Mouse (Mus musculus): ENCODE measurements at regions not wholly inside any gene's neighbourhood (a gene's known extent, or its start where the extent isn't known, plus 50 kb on each side); places are given as distances from the start of the nearest gene placed in this dataset.

DNA sequence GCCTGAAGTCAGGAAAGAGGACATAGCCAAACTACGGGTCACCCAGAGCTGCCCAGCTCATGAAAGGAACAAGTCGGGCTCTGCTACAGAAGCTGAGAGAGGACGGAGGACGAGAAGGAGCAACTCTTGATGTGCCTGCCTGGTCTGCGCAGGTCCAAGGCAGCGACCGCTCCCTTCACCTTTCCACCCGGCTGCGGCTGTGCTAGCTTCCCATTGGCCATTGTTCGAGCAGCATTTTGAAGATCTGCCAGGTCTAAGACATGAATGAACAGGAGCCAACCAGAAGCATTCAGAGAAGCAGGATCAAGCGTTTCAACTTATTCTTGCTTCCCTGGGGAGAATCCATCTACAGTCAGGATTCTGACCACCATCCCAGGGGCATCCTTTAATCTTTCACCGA lies 113.3 kb upstream of the Wnt4 start:
- DNase-seq (ENCODE audit: low spot score), result no peak

DNA sequence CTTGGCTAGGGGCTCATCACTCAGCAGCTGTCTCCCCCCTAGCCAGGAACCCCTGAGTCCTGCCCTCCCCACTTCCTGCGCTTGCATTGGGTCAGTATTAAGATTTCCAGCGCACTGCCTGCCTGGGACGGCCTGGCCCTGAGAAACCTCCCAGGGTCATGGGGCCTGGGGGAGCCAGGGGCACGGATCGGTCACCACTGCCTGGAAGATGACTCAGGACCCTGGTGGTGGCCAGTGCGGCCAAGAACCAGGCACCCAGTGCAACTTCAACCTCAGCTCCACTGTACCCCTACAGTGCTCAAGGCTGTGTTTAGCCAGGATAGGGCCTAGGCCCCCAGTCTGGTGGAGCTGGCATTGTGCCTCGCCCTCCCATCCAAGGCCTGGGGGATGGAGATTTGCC lies 111.9 kb upstream of the Zbtb40 start:
- DNase-seq (ENCODE audit: low spot score), result no peak

DNA sequence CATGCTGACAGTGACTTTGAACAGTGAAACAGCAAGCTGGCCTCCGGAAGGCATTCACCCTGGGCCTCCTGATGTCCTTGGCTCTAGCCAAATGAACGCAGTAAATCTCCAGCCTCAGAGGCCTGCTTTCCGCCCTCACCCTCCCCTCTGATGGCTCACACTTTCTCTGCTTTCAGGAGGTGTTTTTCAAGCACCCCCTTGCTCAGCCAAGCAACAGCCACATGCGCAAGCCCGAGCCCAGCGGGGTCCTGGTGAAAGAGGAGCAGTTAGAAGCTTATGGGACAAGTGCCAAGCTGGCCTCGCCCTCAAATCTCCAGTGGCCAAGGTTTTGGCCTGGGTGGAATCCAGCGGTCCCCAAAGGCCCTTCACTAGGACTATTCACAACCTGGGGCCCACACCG lies 109.6 kb upstream of the Zbtb40 start:
- no peak for DNase-seq (ENCODE audit: low spot score)

DNA sequence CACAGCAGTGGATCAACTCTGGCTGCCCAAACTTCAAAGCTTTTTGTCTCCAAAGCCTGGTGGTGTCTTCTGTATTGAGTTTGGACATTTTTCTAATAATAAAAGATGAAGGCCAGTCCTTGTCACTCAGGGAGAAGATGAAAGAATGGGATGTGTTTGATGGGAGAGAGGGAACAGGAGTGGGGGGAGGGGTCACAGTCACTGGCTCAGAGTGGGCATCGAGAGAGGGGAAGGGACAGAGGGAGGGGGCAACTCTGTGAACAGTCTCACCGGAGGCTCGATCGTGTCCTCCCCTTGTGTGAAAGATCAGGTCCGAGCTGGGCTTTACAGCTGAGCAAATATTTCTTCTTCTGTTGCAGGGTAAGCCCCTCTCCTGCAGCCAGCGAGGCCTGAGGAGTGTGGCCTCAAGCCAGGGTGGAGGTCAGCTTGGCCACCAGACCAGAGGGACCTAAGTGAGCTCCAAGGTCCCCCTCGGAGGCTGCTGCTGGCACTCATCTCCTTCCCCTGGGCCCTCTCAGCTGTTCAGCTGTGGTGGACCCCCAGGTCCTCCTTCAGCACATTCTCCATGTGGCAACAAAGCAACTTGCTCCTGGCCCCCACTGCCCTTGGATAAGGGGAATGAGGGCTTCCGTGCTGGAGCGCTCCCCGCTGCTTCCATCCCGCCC lies 108.0 kb upstream of the Zbtb40 start:
- no peak for DNase-seq (ENCODE audit: low spot score)

DNA sequence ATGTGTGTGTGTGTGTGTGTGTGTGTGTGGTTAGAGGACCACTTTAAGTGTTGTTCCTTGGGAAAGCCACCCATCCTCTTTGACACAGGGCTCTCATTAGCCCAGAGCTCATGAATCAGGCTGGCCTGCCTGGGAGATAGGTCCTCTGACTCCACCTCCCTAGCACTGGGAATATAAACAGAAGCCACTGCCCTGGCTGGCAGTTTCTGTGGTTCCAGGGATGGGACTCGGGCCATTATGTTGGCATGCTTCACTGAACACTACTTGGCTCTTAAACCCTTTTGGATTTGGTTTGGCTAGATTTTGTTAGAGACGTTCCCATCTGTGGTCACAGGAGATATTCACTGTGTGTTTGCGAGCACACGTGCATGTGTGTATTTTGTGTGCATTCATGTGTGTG lies 100.2 kb upstream of the Zbtb40 start:
- DNase-seq (ENCODE audit: low spot score), result no peak

DNA sequence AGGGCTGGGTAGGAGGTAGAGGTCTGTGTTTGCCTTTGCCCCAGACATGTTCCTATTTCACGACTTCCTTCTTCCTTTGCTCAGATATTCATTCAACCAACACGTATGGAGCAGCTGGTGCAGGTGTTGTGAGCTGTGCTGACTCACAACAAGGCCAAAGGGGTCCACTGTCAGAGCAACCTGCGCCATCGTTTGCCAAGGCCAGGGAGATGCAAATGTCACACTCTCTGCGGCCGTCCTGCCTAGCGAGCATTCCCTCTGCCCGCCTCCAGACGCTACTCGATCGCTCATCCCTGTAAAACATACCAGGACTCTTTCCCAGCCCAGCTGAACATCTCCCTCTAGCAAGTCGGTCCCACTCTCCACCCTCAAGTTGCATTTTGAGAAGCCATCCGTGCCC lies 99.2 kb upstream of the Zbtb40 start:
- no peak for DNase-seq (ENCODE audit: low spot score)

DNA sequence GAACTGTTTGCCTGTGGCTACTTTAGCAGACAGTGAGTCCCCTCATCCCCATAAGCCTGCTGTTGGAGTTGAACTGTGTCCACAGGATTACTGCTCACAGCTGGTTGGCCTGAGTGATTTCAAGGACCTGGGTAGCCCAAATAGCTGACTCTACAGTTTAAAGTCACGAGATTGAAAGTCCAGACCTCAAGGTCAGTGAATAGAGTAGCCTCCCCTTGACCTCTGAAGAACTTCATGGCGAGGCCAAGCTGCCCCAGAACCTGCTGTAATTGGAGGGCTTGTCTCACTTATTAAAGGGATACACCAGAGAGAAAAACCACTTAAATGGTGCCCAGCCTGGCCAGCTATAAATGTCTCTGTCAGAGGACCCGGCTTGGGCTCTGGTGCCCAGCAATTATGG lies 97.7 kb upstream of the Zbtb40 start:
- no peak for DNase-seq (ENCODE audit: low spot score)

DNA sequence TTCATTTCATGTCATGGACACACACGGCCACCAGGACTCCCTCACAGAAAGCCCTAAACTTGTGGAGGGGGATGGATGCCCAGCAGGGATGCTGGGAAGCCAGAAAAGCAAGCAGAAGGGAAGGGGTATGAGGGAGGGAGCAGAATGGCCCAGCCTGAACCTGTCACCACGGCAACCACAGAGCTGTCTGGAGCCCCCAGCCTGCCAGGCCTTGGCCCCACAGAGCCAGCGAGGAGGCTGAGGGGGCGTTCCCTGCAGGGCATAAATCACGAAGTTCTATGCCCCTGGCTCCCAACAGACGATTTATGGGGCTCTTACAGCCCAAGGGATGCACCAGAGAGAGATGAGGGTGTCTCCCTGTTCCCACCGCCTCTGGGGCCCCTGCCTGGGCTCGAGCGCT lies 93.7 kb upstream of the Zbtb40 start:
- DNase-seq (ENCODE audit: low spot score), result no peak

DNA sequence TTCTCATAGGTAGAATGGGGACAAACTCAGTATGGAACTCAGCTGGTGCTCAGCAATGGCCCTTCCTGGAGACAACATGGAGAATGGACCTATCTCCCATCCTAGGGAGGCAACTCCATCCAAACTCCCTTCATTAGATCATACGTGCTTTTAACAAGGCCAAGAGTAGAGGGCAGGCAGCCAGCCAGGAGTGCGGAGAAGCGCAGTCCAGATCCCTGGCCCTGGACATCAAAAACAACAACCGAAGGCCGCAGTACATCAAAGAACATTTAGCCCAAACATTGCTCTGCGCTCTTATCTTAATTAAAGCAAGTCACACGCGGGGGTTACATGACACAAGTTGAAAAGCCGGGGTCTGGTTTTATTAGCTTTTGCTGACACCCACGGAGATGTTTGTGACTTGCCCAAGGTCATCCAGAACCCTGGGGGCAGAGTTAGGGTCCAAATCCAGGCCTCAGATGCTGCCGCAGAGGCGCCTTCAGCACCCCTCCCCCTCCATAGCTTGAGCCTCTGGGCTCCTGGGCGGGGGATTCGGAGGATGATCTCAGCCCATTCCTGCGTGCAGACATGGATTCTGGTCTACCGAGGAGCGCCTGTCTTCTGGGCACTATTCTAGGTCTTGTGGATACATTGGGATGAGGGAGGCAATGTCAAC lies 90.6 kb upstream of the Zbtb40 start:
- no peak for DNase-seq (ENCODE audit: low spot score)

DNA sequence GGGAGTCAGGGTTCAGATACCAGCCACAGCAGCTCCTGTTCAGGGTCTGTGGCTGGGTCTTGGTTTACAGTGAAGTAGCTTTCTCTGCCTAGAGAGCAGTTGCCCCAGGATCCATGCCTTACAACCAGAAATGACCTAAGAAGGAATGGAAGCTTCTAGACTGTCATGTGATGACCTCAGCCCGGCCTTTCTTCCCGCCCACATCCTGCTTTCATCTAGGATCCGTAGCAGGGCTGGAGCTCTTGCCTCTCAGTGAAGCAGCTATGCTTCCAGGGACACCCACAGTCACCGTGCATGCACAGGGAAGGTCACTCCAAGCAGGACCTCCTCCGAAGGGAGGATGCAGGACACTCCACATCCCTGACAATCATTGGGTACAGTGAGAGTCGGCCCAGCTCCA lies 89.5 kb upstream of the Zbtb40 start:
- DNase-seq (ENCODE audit: low spot score), result no peak

DNA sequence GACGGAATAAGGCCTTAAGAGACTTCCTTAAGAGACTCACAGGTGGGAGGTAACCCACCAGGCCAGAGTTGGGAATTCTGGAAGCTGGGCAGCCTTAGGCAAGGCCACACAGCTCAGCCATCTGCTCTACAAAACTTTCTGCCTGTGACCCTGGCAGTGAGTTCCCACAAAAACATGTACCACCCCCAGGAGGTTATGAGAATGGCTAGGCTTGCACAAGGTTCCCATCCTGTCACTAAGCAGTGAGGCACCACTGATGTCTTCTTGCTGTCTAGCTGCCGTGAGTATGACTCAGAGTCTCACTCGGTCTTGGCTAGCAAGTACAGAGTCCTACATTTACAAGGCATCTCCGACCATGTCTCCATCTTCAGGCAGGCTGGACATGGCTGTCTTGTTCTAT lies 87.7 kb upstream of the Zbtb40 start:
- DNase-seq (ENCODE audit: low spot score), result no peak

DNA sequence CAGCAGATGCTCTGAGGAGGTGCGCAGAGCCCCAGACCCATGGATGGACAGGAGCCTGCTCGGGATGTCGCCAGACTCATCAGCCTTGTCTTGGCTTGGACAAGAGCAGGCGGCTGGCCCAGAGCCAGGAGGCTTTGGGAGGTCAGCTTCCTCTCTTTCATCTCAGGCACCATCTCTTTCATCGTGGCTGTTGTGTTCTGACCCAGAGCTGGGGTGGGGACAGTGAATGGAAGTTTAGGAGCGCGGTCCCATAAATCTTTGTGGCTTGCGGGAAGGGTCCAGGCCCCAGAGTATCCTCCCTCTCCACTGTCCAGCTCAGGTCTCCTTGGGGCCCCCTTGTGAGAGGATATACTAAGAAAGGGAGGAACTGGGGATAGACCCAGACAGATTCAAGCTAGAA lies 87.2 kb upstream of the Zbtb40 start:
- no peak for DNase-seq (ENCODE audit: low spot score)

DNA sequence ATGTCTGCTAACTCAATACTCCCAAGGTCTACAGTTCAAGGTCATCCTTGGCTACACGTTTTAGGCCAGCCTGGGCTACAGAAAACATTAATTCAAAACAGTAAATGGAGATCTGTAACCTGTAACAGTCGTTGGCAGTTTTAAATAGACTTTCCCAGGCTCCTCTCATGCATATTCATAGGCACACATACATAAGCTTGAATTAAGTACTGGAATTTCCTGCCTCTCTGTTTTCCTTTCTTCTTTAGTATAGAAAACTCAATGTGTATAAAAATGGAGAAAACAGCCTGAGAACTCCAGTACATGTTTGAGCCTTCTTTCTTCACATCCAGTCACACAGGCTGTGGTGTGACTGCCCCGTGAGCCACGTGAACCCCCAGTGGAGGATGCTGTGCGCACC lies 86.0 kb upstream of the Zbtb40 start:
- DNase-seq (ENCODE audit: low spot score), result no peak

DNA sequence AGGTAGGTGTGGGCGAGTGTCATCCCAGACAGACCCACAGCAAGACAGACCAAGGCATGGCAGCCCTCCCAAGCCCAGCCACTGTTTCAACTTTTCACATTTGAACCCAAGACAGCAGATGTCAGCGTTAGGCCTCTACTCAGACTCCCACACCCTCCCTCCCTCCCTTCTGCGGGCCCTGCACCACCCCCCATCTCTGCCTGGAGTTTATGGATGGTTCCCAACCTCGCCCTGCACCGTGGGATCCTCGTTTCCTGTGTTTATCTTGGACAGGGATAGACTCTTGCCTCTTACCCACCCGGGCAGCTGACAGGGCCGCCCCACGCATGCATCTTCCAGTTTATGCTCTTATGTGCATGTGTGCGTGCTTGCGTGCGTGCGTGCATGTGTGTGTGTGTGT lies 85.2 kb upstream of the Zbtb40 start:
- no peak for DNase-seq (ENCODE audit: low spot score)

DNA sequence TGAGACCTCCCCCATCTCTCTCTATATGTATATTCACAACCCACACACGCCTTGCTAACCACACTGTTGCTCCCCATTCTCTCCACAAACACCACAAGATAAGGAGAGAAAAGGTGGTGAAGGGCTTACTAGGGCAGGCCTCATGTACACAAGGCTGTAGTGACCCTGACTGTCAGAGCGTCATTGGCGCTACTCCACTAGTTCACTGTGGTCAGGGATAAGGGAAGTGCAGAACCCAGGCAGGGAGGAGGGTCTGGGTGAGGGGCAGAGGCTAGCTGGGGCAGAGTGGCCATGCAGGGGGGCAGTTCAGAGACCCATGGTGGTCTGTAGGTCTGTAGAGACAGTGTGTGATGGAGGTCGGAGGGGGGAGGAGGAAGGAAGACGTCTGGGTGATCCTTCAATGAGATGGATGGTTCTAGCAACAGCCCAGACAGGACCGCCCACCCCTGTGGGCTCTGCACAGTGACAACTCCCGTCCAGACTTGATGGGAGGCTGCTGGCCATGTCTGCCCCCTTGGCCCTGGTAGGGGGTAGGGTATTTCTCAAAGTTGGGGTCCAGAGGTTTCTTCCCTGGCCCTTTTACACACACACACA lies 82.1 kb upstream of the Zbtb40 start:
- DNase-seq (ENCODE audit: low spot score), result no peak

DNA sequence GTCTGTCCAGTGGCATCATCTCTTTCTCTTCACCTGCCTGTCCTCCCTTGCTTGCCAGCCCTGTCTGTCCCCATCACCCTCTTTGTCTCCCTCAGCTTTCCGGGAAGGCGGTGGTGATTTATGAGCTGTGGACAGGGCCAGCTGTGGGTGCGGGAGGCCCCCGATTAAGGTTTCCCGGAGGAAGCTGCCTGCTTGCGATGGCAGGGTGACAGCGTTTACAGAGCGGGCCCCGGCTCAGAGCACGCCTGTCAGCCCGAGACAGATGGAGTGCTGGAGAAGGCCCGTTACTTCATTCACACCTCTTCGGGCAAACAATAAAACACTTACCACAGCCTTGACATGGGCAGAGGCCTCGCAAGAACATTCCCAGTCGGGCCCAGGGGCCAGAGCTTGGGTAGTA lies 79.6 kb upstream of the Zbtb40 start:
- no peak for DNase-seq (ENCODE audit: low spot score)

DNA sequence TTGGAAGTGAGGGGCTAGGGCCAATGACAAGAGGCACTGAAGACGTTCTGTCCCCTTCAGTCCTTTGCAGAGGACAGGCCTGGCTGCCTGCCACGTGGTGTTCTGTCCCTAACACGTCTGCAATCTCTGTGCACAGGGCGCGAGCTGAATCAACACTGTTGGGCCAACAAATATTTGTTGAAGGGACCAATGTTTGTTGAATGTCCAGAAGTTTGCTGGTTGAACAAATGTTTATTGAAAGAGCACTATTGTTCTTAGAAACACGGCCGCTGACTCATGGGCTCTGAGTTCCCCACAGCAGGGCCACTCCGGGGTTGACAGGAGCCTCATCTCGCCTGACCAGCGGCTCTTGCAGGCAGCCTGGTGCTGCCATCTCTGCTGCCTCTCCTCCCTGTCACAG lies 73.1 kb upstream of the Zbtb40 start:
- DNase-seq (ENCODE audit: low spot score), result no peak

DNA sequence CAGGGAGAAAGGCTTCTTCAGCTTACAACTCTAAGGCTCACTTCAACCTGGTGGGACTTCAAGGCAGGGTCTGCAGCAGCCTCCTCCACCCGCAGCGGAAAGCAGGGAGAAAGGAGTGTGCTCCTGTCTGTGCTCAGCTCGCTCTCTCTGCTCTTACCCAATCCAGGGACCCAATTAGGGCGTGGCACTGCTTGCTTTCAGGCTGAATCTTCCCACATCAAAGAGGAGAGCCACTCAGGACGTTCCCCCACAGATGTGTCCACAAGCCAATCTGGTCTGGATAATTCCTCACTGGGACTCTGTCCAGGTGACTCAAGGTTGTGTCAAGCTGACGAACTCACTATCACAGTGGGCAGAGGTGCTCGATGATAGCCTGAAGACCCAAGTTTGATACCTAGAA lies 72.0 kb upstream of the Zbtb40 start:
- DNase-seq (ENCODE audit: low spot score), result no peak

DNA sequence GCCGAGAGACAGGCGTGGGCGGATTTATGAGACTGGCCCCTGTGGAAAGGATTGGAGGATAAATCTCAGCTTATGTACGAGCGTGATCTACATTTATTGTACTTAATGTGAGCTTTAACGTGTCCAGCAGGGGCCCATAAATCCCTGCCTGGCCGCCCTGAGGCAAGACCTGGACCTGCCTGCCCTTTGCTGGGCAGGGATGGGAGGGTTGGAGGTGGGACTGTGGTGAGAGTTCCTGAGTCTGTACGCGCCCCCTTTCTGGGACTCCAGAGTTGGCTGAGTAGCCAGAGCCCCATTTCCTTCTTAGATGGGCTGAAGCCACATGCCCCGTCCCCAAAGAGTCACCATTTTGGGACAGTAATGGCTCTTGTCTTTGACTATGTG lies 69.7 kb upstream of the Zbtb40 start:
- DNase-seq (ENCODE audit: low spot score), result no peak

DNA sequence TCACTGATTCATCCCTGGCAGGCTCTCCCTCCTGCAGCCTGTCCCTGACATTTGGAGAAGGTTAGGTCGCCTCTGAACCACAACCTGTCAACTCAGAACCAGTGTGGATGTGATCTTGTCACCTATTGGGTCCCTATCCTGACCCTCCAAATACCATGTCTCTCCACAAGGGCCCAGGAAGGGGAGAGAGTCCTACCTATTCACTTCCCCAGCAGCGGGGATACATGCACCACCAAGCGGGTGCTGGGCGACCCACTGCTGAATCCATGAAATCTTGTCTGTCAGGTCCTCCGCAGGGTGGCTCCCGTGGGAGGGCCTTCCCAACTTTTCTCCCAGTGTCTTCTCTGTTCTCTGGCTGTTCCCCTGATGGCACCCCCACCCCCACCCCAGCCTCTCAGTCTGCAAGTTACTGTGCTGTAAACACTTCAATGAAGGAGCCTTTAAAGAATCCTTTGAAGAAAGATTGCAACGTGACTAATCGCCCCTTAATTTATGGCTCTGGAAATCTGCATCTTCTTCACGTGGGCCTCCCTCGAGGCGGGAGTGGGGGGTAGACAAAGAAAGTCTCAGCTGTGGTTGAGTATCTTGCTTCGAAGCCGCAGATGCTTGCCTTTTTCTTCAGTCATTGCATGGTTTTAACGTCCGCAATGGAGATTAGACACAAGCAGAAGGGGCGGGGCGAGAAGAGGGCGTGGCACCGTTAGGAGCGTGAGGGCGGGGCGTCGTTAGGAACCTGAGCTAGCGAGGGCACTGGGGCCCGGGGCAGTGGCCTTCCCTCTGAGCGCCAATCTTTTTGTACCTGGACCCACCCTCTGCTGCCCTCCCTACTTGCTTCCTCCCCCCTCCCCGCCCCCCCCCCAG lies 69.1 kb upstream of the Zbtb40 start:
- DNase-seq (ENCODE audit: low spot score), result peak; percentile 64

DNA sequence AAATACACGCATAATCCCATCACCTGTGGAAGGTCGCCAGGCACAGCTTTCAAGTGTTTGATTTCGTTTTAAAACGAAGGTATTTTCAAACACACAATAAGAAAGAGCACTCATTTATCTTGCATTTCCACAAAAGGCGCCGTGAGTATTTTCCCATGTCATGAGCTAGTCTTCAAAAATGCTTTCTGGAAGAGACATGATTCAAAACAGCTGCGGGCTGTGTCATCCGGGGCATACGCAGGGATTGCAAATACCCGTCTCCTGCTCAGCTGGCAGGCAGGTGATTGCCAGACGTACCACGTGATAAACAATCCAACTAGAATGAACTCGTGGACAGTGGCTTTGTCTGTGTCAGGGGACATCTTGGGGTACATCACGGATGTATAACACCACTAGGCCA lies 66.5 kb upstream of the Zbtb40 start:
- DNase-seq (ENCODE audit: low spot score), result no peak

DNA sequence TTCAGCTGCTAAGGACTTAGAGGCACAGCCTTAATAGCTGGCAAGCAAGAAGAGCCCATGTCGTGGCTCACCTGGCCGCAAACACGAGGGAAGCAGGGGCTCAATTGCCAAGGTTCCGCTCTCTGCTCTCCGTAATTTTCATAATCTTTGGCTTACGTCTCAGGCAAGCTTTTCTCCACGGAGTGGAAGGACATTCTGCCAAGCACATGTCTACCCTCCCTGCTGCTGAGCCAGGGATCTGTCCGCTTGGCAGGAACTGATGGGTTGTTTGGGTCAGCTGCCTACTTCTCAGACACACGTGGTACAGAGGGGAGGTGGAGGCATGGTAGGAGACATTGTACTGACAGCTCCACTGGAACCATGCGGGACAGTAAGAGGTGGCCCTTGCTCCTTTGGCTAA lies 61.7 kb upstream of the Zbtb40 start:
- DNase-seq (ENCODE audit: low spot score), result no peak

Data from thymus, postnatal 0 days (tissue).